Mouse (Mus musculus) embryonic facial prominence, embryonic 14.5 days (tissue): ENCODE data around the gene Sdc4. TPM values are rescaled to one million over a fixed set of nuclear protein-coding genes. Genes with fewer than 3 reads are reported as not detected.

Experiments used
- ATAC-seq: fragments of 200-750 bp; cut with Nextera tagmentation; 2 replicates; pipeline ENCODE4 v1.8.0; 2017; ENCODE audit warnings: low read depth, moderate number of reproducible peaks, moderate TSS enrichment
- DNase-seq: peaks from one replicate; pipeline ENCODE4 v3.0.0-alpha.2; 2015; ENCODE audit warnings: low spot score
- H3K27ac ChIP-seq: fragments of 300-500 bp; sonication (generic); replicated peaks from 2 replicates; pipeline ENCODE4 v1.5.1; 2014; ENCODE audit warnings: low read depth, mild to moderate bottlenecking, low read length, moderate library complexity
- H3K27me3 ChIP-seq: fragments of 300-500 bp; sonication (generic); replicated peaks from 2 replicates; pipeline ENCODE4 v1.6.1; 2014; ENCODE audit warnings: low read length; ENCODE audit not compliant: control insufficient read depth, insufficient read depth
- H3K36me3 ChIP-seq: fragments of 300-500 bp; sonication (generic); 2 replicates; pipeline ENCODE4 v1.6.1; 2014; ENCODE audit warnings: low read length, mixed read lengths; ENCODE audit not compliant: control insufficient read depth, insufficient read depth
- H3K4me1 ChIP-seq: fragments of 300-500 bp; sonication (generic); 2 replicates; pipeline ENCODE4 v1.6.1; 2014; ENCODE audit warnings: antibody characterized with exemption, low read length; ENCODE audit not compliant: control insufficient read depth, insufficient read depth
- H3K4me2 ChIP-seq: fragments of 300-500 bp; sonication (generic); 2 replicates; pipeline ENCODE4 v1.6.1; 2014; ENCODE audit warnings: low read depth, mild to moderate bottlenecking, low read length, moderate library complexity, mixed read lengths
- H3K4me3 ChIP-seq: fragments of 300-500 bp; sonication (generic); 2 replicates; pipeline ENCODE4 v1.5.1; 2014; ENCODE audit warnings: low read depth, mild to moderate bottlenecking, low read length
- H3K9ac ChIP-seq: fragments of 300-500 bp; sonication (generic); 2 replicates; pipeline ENCODE4 v1.6.1; 2014; ENCODE audit warnings: low read depth, mild to moderate bottlenecking, low read length, moderate library complexity, mixed read lengths
- H3K9me3 ChIP-seq: fragments of 300-500 bp; sonication (generic); 2 replicates; pipeline ENCODE4 v1.6.1; 2016; ENCODE audit warnings: low read length; ENCODE audit not compliant: control insufficient read depth
- WGBS: fragments of 180-500 bp; shearing (Covaris S2); extraction: QIAGEN DNeasy Blood & Tissue Kit; methylation state at CpG from one replicate; pipeline ENCODE4 v1.1.7; 2014; 5-methylcytosine and 5-hydroxymethylcytosine counted together
- polyA plus RNA-seq: library from polyadenylated mRNA; unstranded; fragments of >200 nt; fragmentation: Nextera tagmentation; extraction: Ambion mirVana; gene quantifications from 2 replicates; pipeline ENCODE4 v1.2.1, GENCODE M21; 2014

The Sdc4 gene
- polyA plus RNA-seq, 1 experiment from 2014 or later: 57.1 TPM

DNA sequence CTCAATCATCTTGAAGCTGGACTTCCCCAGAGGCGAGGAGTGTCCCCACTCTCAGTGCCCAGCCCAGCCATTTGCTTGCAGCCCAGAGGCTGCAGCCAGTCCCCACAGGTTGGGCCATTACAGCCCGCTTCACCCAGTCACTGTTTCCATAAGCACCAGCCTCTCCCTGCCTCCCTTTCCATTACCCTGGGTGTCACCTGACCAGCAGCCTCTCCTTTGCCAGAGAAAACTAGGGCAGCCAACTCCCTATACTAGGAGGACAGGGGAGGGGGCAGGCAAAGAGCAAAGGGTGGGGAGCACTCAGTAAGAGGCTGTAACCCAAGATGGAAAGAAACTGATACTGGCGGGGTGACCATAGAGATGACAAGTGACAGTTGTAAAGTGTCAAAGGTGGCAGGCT, 6.7 kb downstream of the Sdc4 start:
- Histone ChIP-seq H3K4me2 (peak overlapping the region; percentile 15; the same call in 1 of the 2 replicates), H3K9ac (peak overlapping the region; percentile 8; the same call in 1 of the 2 replicates)
- ATAC-seq: 0 out of 2 replicates have a peak, but pooled peaks have one; percentile 9

GRCm38 (mm10) chr2:164436215-164436913, 7.3 kb downstream of the Sdc4 start:
- Histone ChIP-seq H3K36me3 (no peaks in the 10 kb centered on the region), H3K27me3 (no peaks in the 10 kb centered on the region), H3K9me3 (no peaks in the 10 kb centered on the region), H3K4me1 (peaks cover 83% of the 10 kb centered on the region), H3K9ac (peak overlapping the region; percentile 8; the same call in 1 of the 2 replicates), H3K27ac (peak overlapping the region; percentile 81), H3K4me2 (peak overlapping the region; percentile 23), H3K4me3 (no peak overlapping the region)
- WGBS: 15% methylated on average over 8 of the region's 8 CpGs
- peak; percentile 30 for DNase-seq
- no peak for ATAC-seq

More for the DNA sequence above, 6.7 kb downstream of the Sdc4 start:
- Histone ChIP-seq H3K4me3 (no peak overlapping the region), H3K27me3 (no peaks in the 10 kb centered on the region), H3K36me3 (no peaks in the 10 kb centered on the region), H3K9me3 (no peaks in the 10 kb centered on the region), H3K27ac (peak overlapping the region; percentile 81), H3K4me1 (peaks cover 82% of the 10 kb centered on the region)
- peak; percentile 36 for DNase-seq
- 54% methylated on average over 3 of the region's 3 CpGs for WGBS

GRCm38 (mm10) chr2:164435216-164436090, 8.2 kb downstream of the Sdc4 start:
- no peaks in the 10 kb centered on the region for H3K27me3 ChIP-seq
- H3K36me3 ChIP-seq: no peaks in the 10 kb centered on the region
- DNase-seq (no peak), ATAC-seq (no peak)
- H3K27ac ChIP-seq: peak overlapping the region; percentile 81
- 38% methylated on average over 5 of the region's 5 CpGs for WGBS
- peak overlapping the region; percentile 23; the same call in 1 of the 2 replicates for H3K4me2 ChIP-seq
- peaks cover 84% of the 10 kb centered on the region for H3K4me1 ChIP-seq
- H3K9ac ChIP-seq: no peak overlapping the region
- H3K9me3 ChIP-seq: no peaks in the 10 kb centered on the region
- no peak overlapping the region for H3K4me3 ChIP-seq

GRCm38 (mm10) chr2:164434681-164435080, 9.0 kb downstream of the Sdc4 start:
- Histone ChIP-seq H3K9me3 (no peaks in the 10 kb centered on the region), H3K36me3 (no peaks in the 10 kb centered on the region), H3K9ac (no peak overlapping the region), H3K4me2 (no peak overlapping the region), H3K4me1 (peaks cover 77% of the 10 kb centered on the region), H3K27ac (no peak overlapping the region), H3K4me3 (no peak overlapping the region), H3K27me3 (no peaks in the 10 kb centered on the region)
- DNase-seq: no peak
- 70% methylated on average over 3 of the region's 3 CpGs for WGBS
- no peak for ATAC-seq

GRCm38 (mm10) chr2:164433278-164433895, 10.3 kb downstream of the Sdc4 start:
- no peaks in the 10 kb centered on the region for H3K27me3 ChIP-seq
- no peaks in the 10 kb centered on the region for H3K9me3 ChIP-seq
- DNase-seq (no peak), ATAC-seq (0 out of 2 replicates have a peak, but pooled peaks have one; percentile 2)
- peak overlapping the region; percentile 65 for H3K27ac ChIP-seq
- peaks cover 66% of the 10 kb centered on the region for H3K4me1 ChIP-seq
- H3K4me3 ChIP-seq: no peak overlapping the region
- 69% methylated on average over 9 of the region's 9 CpGs for WGBS
- no peak overlapping the region for H3K9ac ChIP-seq
- peaks cover 12% of the 10 kb centered on the region for H3K36me3 ChIP-seq
- H3K4me2 ChIP-seq: peak overlapping the region; percentile 44

DNA sequence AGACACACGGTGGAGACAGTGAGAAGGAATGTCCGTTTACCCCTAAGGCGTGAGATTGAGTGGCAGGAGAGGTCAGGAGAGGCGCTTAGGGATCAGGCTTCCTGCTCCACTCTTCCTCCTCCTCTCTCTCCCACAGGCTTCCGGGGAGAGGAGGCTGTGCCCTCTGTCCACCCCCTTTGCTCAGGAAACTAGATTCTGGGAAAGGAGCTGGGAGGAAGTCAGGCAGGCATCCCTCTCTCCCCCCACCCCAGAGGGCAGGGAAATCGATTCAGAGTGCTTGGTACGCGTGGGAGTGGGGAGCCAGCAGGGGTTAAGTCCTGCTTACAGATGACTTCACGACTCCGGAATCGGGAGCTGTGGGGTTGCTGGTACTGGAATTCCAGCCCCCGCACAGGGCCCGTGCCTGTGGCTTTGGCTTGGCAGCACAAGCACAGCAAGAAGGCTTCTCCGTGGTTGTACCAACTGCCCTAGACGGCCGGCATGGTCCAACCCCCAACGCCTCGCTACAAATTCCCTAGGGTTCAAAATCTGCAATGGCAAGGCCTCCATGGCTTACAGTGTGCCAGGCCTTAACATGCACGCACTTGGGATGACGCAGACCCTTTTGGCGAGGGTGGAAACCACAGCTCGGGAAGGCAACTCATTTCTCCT, 11.0 kb downstream of the Sdc4 start:
- H3K4me1 ChIP-seq: peaks cover 63% of the 10 kb centered on the region
- H3K9ac ChIP-seq: peak overlapping the region; percentile 49
- DNase-seq (peak; percentile 84), ATAC-seq (peak; percentile 30; the same call in 1 of the 2 replicates)
- WGBS: 14% methylated on average over 18 of the region's 22 CpGs
- peak overlapping the region; percentile 65 for H3K27ac ChIP-seq
- H3K4me3 ChIP-seq: no peak overlapping the region
- H3K4me2 ChIP-seq: peak overlapping the region; percentile 44
- H3K9me3 ChIP-seq: no peaks in the 10 kb centered on the region
- peaks cover 19% of the 10 kb centered on the region for H3K36me3 ChIP-seq
- no peaks in the 10 kb centered on the region for H3K27me3 ChIP-seq

DNA sequence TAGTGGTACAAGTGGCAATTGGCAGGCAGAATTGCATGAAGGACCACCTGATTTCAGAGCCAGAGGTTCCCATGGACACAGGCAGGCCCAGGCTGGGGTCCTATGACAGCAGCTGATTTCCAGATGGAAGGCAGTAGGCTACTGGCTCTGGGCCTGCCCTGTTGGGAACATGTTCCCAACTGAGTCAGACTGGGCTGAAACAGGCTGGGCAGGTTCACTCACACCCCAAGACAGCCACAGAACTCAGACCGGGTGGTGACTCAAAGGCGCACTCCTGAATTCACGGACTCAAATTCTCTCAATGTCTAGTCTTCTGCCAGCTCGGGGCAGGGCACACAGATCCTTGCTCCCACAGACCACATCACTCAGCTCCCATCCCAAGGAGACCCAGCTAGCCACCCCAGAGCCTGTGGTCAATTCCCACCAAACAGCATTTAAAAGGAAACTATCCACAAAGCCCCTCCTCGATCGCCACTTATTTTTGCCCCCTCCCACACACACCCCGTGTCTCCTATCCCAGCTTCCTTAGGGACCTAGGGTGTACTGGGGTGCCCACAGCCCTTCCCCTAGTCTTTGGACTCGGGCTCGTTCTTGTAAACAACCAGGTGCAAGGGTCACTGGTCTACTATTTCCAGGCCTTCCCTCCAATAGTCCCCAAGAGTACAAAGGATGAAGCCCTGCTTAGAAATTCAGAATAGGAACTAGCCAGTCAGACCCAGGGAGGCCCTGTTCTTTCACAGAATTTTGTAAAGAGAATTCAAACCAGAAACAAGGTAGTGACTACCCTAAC, 11.8 kb downstream of the Sdc4 start:
- peaks cover 26% of the 10 kb centered on the region for H3K36me3 ChIP-seq
- peak; percentile 64 for DNase-seq
- no peak overlapping the region for H3K4me3 ChIP-seq
- 45% methylated on average over 9 of the region's 9 CpGs for WGBS
- no peaks in the 10 kb centered on the region for H3K27me3 ChIP-seq
- no peak for ATAC-seq
- H3K9me3 ChIP-seq: no peaks in the 10 kb centered on the region
- H3K4me1 ChIP-seq: peaks cover 58% of the 10 kb centered on the region
- H3K27ac ChIP-seq: peak overlapping the region; percentile 65
- peak overlapping the region; percentile 49 for H3K9ac ChIP-seq
- H3K4me2 ChIP-seq: peak overlapping the region; percentile 44
